Comparison of ENCODE assay signal across 15 mouse cellular contexts in the genomic region with DNA sequence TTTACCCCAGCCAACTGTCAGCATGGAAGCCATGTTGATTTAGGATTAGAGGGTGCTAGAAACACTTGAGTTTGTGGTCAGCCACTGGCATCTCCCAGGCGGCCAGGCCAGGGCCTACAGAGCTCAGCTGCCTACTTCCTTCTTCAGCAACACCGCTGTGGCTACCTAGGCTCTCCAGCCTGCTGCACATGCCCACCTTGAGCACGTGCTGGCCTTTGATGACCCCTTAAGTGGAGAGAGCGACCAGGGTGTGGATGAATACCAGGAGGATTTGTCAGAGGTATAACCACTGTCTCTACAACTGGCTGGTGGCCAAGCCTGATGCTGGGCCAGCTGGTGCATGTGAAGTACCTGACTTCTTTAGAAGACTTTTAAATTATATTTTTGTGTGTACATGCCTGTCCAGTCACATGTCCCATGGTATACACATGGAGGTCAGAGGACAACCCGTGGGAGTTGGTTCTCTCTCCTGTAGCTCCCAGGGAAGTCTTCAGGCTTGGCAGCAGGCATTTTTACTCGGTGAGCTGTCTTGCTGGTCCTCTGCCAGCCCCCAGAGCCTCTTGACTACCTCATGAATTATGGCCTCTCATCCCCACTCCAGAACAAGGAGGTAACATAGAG. TPM values are rescaled to one million over a fixed set of nuclear protein-coding genes. Genes with fewer than 3 reads are reported as not detected.
A peak's percentile ranks its signal among the peaks of the same experiment; 100 is the strongest.
DNase-seq lines count a peak whose midpoint lies in the region; ATAC-seq and TF ChIP-seq lines count a peak whose summit lies in the region.
"Had no signal": no experiment of that assay in that cellular context is flagged by ENCODE, and none has a peak within 500 bp of the region (broad histone marks: within the 10 kb centered on the region; RNA-seq: fewer than 3 reads in every experiment).

No protein-coding gene starts in this region.

- H3K36me3 ChIP-seq in liver, embryonic 13.5 days: peaks cover 86% of the 10 kb centered on the region
- peaks cover 36% of the 10 kb centered on the region for H3K36me3 ChIP-seq in liver, embryonic 11.5 days (ENCODE audit: control insufficient read depth, insufficient read depth, low read length)
- H3K36me3 ChIP-seq in stomach, embryonic 16.5 days (ENCODE audit: control insufficient read depth, insufficient read depth, low read length): peaks cover 24% of the 10 kb centered on the region

- H3K9me3 ChIP-seq in liver, embryonic 13.5 days (replicated peaks): no peaks in the 10 kb centered on the region
- no peaks in the 10 kb centered on the region for H3K9me3 ChIP-seq in liver, embryonic 11.5 days (ENCODE audit: control insufficient read depth, low read length)
- no peaks in the 10 kb centered on the region for H3K9me3 ChIP-seq in stomach, embryonic 16.5 days (replicated peaks; ENCODE audit: control insufficient read depth, low read length)
- H3K9me3 ChIP-seq: kidney, embryonic 15.5 days; neural tube, embryonic 12.5 days had no signal

- ATAC-seq in liver, embryonic 13.5 days (ENCODE audit: low read depth): no peak
- no peak for ATAC-seq in liver, embryonic 11.5 days (replicated peaks; ENCODE audit: low FRiP score)
- peak; percentile 80 for ATAC-seq in Patski
- 0 out of 2 replicates have a peak, but pooled peaks have one; percentile 8 for ATAC-seq in stomach, embryonic 16.5 days (ENCODE audit: insufficient read depth, low FRiP score)
- ATAC-seq: hindbrain, postnatal 0 days had no signal

- 75% methylated on average over 6 of the region's 6 CpGs for WGBS in liver, embryonic 13.5 days (ENCODE audit: insufficient replicate concordance)
- WGBS in liver, embryonic 11.5 days: 78% methylated on average over 6 of the region's 6 CpGs
- 57% methylated on average over 6 of the region's 6 CpGs for WGBS in lung, adult 2 months
- WGBS in stomach, embryonic 16.5 days: 72% methylated on average over 6 of the region's 6 CpGs

- POLR2A ChIA-PET in Patski (lab: Charles Lee): no interaction called here

- H3K4me1 ChIP-seq in liver, embryonic 13.5 days (replicated peaks): peaks cover 6% of the 10 kb centered on the region
- H3K4me1 ChIP-seq in liver, embryonic 11.5 days (replicated peaks; ENCODE audit: control insufficient read depth, insufficient read depth, low read length): no peaks in the 10 kb centered on the region
- H3K4me1 ChIP-seq in lung, adult 2 months (ENCODE audit: control insufficient read depth, insufficient read depth, low read length): peaks cover 5% of the 10 kb centered on the region; the same call in 1 of the 2 replicates
- no peaks in the 10 kb centered on the region for H3K4me1 ChIP-seq in stomach, embryonic 16.5 days (ENCODE audit: control insufficient read depth, insufficient read depth, low read length)
- H3K4me1 ChIP-seq: kidney, embryonic 15.5 days; neural tube, embryonic 12.5 days had no signal

- DNase-seq in liver, embryonic 13.5 days: no peak
- no peak for DNase-seq in liver, embryonic 11.5 days (ENCODE audit: low spot score)
- peak; percentile 83 for DNase-seq in Patski (ENCODE audit: low read depth, low spot score)
- peak; percentile 73 for DNase-seq in lung, adult 2 months
- no peak for DNase-seq in thymus, postnatal 0 days (ENCODE audit: low spot score)
- DNase-seq in layer of hippocampus, adult 11-12 months (ENCODE audit: low spot score): no peak
- DNase-seq in right cerebral cortex, adult 18-20 months: no peak
- DNase-seq: cerebellum, adult 18-20 months; midbrain, embryonic 14.5 days had no signal

- H3K9ac ChIP-seq in liver, embryonic 13.5 days: no peak overlapping the region
- H3K9ac ChIP-seq in liver, embryonic 11.5 days (ENCODE audit: low read depth, low read length): no peak overlapping the region
- H3K9ac ChIP-seq in stomach, embryonic 16.5 days (ENCODE audit: low read length): no peak overlapping the region
- H3K9ac ChIP-seq: kidney, embryonic 15.5 days; neural tube, embryonic 12.5 days had no signal

- H3K4me3 ChIP-seq in liver, embryonic 13.5 days (replicated peaks): no peak overlapping the region
- H3K4me3 ChIP-seq in liver, embryonic 11.5 days (ENCODE audit: low read depth, low read length): no peak overlapping the region
- H3K4me3 ChIP-seq in lung, adult 2 months (replicated peaks; ENCODE audit: extremely low read depth, low read depth, low read length): no peak overlapping the region
- H3K4me3 ChIP-seq in stomach, embryonic 16.5 days (replicated peaks; ENCODE audit: low read length): no peak overlapping the region
- H3K4me3 ChIP-seq: erythroblast, embryonic 14.5 days; kidney, embryonic 15.5 days; neural tube, embryonic 12.5 days had no signal

- TF ChIP-seq CTCF in Patski (IDR thresholded peaks at IDR 0.05): no peak
- TF ChIP-seq CTCF in lung, adult 2 months (IDR thresholded peaks at IDR 0.05; ENCODE audit: insufficient read depth, low read length): no peak

- H3K27me3 ChIP-seq in liver, embryonic 13.5 days: no peaks in the 10 kb centered on the region
- H3K27me3 ChIP-seq in liver, embryonic 11.5 days (replicated peaks; ENCODE audit: control insufficient read depth, insufficient read depth, low read length): no peaks in the 10 kb centered on the region
- no peaks in the 10 kb centered on the region for H3K27me3 ChIP-seq in Patski
- H3K27me3 ChIP-seq in stomach, embryonic 16.5 days (ENCODE audit: control insufficient read depth, insufficient read depth, low read length): no peaks in the 10 kb centered on the region
- H3K27me3 ChIP-seq: kidney, embryonic 15.5 days; neural tube, embryonic 12.5 days had no signal

- in situ Hi-C loops in Patski (cut with MboI; ENCODE audit: low pct_unique_long_range_greater_than_20kb): no loop called here

- TF ChIP-seq POLR2A in lung, adult 2 months (IDR thresholded peaks at IDR 0.05; ENCODE audit: borderline replicate concordance, extremely low read depth, low read depth, low read length): no peak

- CTCF ChIA-PET in Patski (lab: Charles Lee): interaction anchor here (0.8 to 1.6 kb wide), 3 partner anchors 9 to 18 kb away, joined by 3 to 5 read pairs (median 4); no protein-coding TSS in a partner anchor

- H3K4me2 ChIP-seq in liver, embryonic 13.5 days: no peak overlapping the region
- no peak overlapping the region for H3K4me2 ChIP-seq in liver, embryonic 11.5 days
- H3K4me2 ChIP-seq in stomach, embryonic 16.5 days (ENCODE audit: low read depth, low read length): no peak overlapping the region
- H3K4me2 ChIP-seq: kidney, embryonic 15.5 days; neural tube, embryonic 12.5 days had no signal

- peak overlapping the region; percentile 39; the same call in 1 of the 2 replicates for H3K27ac ChIP-seq in liver, embryonic 13.5 days
- no peak overlapping the region for H3K27ac ChIP-seq in liver, embryonic 11.5 days (ENCODE audit: low read depth, low read length)
- no peak overlapping the region; the same call in 1 of the 2 replicates for H3K27ac ChIP-seq in stomach, embryonic 16.5 days (ENCODE audit: low read length)
- H3K27ac ChIP-seq: hindbrain, postnatal 0 days; kidney, embryonic 15.5 days; macrophage; neural tube, embryonic 12.5 days had no signal

RNA-seq across cellular contexts. Expression of a gene that starts 11.3 kb away (rescaled TPM):
- 18.1 and 21.0 TPM in 2 replicates for polyA plus RNA-seq in liver, embryonic 13.5 days (2015; fragmentation: Nextera tagmentation; extraction: Ambion mirVana)
- polyA plus RNA-seq in liver, embryonic 11.5 days (2014; fragmentation: Nextera tagmentation; extraction: Ambion mirVana): 38.6 and 39.3 TPM in 2 replicates
- polyA plus RNA-seq in Patski (2021): 26.7 TPM
- polyA plus RNA-seq in lung, adult 2 months (2012; rRNA removed): 17.4 and 17.9 TPM in 2 replicates
- 24.3 and 24.4 TPM in 2 replicates for polyA plus RNA-seq in stomach, embryonic 16.5 days (2015; fragmentation: Nextera tagmentation; extraction: Ambion mirVana)
- 30.9 and 34.4 TPM in 2 replicates for polyA plus RNA-seq in thymus, postnatal 0 days (2015; fragmentation: Nextera tagmentation; extraction: Ambion mirVana)

RNA-seq across cellular contexts. Expression of a gene that starts 11.4 kb away (rescaled TPM):
- polyA plus RNA-seq in liver, embryonic 13.5 days (2015; fragmentation: Nextera tagmentation; extraction: Ambion mirVana): 186 and 227 TPM in 2 replicates
- polyA plus RNA-seq in liver, embryonic 11.5 days (2014; fragmentation: Nextera tagmentation; extraction: Ambion mirVana): 144 and 150 TPM in 2 replicates
- polyA plus RNA-seq in Patski (2021): 226 TPM
- 396 and 550 TPM in 2 replicates for polyA plus RNA-seq in lung, adult 2 months (2012; rRNA removed)
- 116 and 132 TPM in 2 replicates for polyA plus RNA-seq in stomach, embryonic 16.5 days (2015; fragmentation: Nextera tagmentation; extraction: Ambion mirVana)
- 295 and 320 TPM in 2 replicates for polyA plus RNA-seq in thymus, postnatal 0 days (2015; fragmentation: Nextera tagmentation; extraction: Ambion mirVana)

RNA-seq across cellular contexts. Expression of a gene that starts 20.1 kb away (rescaled TPM):
- polyA plus RNA-seq in liver, embryonic 13.5 days (2015; fragmentation: Nextera tagmentation; extraction: Ambion mirVana): 47.2 and 53.2 TPM in 2 replicates
- 81.4 and 87.1 TPM in 2 replicates for polyA plus RNA-seq in liver, embryonic 11.5 days (2014; fragmentation: Nextera tagmentation; extraction: Ambion mirVana)
- 53.0 TPM for polyA plus RNA-seq in Patski (2021)
- 19.2 and 21.6 TPM in 2 replicates for polyA plus RNA-seq in lung, adult 2 months (2012; rRNA removed)
- 31.9 and 32.2 TPM in 2 replicates for polyA plus RNA-seq in stomach, embryonic 16.5 days (2015; fragmentation: Nextera tagmentation; extraction: Ambion mirVana)
- 39.1 and 39.2 TPM in 2 replicates for polyA plus RNA-seq in thymus, postnatal 0 days (2015; fragmentation: Nextera tagmentation; extraction: Ambion mirVana)

RNA-seq across cellular contexts. Expression of a gene that starts 48.2 kb away (rescaled TPM):
- polyA plus RNA-seq in liver, embryonic 13.5 days (2015; fragmentation: Nextera tagmentation; extraction: Ambion mirVana): 1.1 and 1.5 TPM in 2 replicates
- polyA plus RNA-seq in liver, embryonic 11.5 days (2014; fragmentation: Nextera tagmentation; extraction: Ambion mirVana): 4.0 and 5.6 TPM in 2 replicates
- 0.15 TPM for polyA plus RNA-seq in Patski (2021)
- 21.8 and 25.1 TPM in 2 replicates for polyA plus RNA-seq in lung, adult 2 months (2012; rRNA removed)
- 6.8 and 7.0 TPM in 2 replicates for polyA plus RNA-seq in stomach, embryonic 16.5 days (2015; fragmentation: Nextera tagmentation; extraction: Ambion mirVana)
- polyA plus RNA-seq in thymus, postnatal 0 days (2015; fragmentation: Nextera tagmentation; extraction: Ambion mirVana): 3.9 and 4.3 TPM in 2 replicates
- polyA plus RNA-seq: erythroblast, embryonic 14.5 days; macrophage had no signal

Comparison
In these comparisons a context has a peak if more than half of its experiments do, and no peak if none do; other contexts are left out.
1. ATAC-seq: peak in Patski (single experiment) and stomach, embryonic 16.5 days (single experiment); none in liver, embryonic 13.5 days (single experiment) and liver, embryonic 11.5 days (single experiment).
2. DNase-seq: peak in Patski (single experiment) and lung, adult 2 months (single experiment); none in liver, embryonic 13.5 days (single experiment), liver, embryonic 11.5 days (single experiment), thymus, postnatal 0 days (single experiment), layer of hippocampus, adult 11-12 months (single experiment) and right cerebral cortex, adult 18-20 months (single experiment).